Mouse (Mus musculus): ENCODE measurements around the gene Olfr1501.

DNA sequence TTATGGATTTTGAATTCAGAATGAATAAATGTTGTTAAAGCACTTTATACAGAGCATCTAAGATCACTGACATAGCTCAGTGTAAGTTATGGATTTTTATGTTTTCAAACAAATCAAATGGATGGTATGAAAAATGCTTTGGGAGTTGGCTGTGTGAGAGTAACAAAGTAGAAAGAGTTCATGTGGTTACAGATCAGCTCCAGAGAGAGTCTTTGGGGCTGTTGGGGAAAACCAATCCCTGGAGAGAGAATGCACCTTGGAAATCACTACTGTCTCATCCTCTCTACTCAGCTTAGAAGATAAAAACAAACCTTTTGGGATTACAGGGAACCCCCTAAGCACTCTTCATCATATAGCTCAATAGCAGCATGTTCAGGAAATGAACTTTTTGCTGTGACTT, 31.1 kb downstream of the Olfr1501 start, which contains the start of gene Olfr1499:
- TF ChIP-seq CTCF (IDR thresholded peaks at IDR 0.05; ENCODE audit: extremely low read depth, insufficient read depth, low read length) (no peak), POLR2A (IDR thresholded peaks at IDR 0.05; ENCODE audit: extremely low read depth, insufficient read depth, low read length) (no peak)
